Mouse (Mus musculus): ENCODE measurements around the gene Tnik. TPM values are rescaled to one million over a fixed set of nuclear protein-coding genes. Genes with fewer than 3 reads are reported as not detected.

The Tnik gene
- polyA plus RNA-seq, 1 experiment from 2014 or later = 9.8 TPM

DNA sequence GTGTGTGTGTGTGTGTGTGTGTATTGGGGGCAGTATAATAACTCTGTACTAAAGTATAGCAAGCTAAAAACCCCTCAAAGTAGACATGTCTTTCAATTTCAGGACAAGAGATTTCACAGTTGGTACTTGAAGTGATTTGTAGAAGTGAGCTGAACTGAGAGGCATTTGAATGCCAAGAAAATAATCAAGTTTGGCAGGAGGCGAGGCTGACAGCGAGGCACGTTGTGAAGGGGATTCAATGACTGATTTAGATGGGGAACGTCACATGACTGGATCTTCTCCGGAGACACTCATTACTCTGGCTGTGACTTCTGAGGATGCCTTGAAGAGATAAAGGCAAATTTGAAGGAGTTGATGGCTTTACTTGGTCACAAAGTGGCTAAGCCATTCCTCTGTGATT is 69.3 kb downstream of the Tnik start:
- Histone ChIP-seq H3K27ac (ENCODE audit: low read length) (no peak overlapping the region), H3K4me1 (ENCODE audit: control insufficient read depth, insufficient read depth, low read length) (peaks cover 6% of the 10 kb centered on the region), H3K36me3 (ENCODE audit: control insufficient read depth, insufficient read depth) (no peaks in the 10 kb centered on the region), H3K4me3 (ENCODE audit: low read length) (no peak overlapping the region), H3K27me3 (ENCODE audit: control insufficient read depth, insufficient read depth, low read length) (no peaks in the 10 kb centered on the region), H3K9me3 (replicated peaks; ENCODE audit: control insufficient read depth, low read length) (no peaks in the 10 kb centered on the region), H3K4me2 (ENCODE audit: low read depth, low read length) (no peak overlapping the region), H3K9ac (ENCODE audit: low read length) (no peak overlapping the region)
- WGBS = 46% methylated on average over 5 of the region's 5 CpGs
- no peak for ATAC-seq (replicated peaks; ENCODE audit: extremely low read depth, insufficient read depth, low FRiP score)

DNA sequence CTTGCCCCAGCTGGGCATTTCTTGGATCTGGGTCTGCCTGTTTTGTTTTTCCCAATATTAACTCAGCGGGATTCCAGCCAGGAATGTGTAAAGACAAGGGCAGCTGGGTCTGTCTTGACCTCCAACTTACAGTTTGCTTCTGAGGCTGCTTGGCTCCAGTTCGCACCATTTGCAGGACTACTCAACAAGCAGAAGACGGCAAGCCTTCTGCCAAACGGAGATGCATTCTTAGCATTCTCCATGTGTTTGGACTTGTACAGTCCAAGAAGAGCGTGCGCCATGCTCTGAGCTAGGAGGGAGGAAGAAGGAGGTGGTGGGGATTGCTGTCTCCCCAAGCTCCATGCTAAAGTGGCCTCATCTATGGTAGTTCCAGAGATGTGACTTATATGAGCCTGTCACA is 70.9 kb downstream of the Tnik start:
- Histone ChIP-seq H3K4me2 (ENCODE audit: low read depth, low read length) (no peak overlapping the region), H3K9me3 (replicated peaks; ENCODE audit: control insufficient read depth, low read length) (no peaks in the 10 kb centered on the region), H3K27ac (ENCODE audit: low read length) (no peak overlapping the region), H3K4me1 (ENCODE audit: control insufficient read depth, insufficient read depth, low read length) (peaks cover 6% of the 10 kb centered on the region), H3K4me3 (ENCODE audit: low read length) (no peak overlapping the region), H3K36me3 (ENCODE audit: control insufficient read depth, insufficient read depth) (no peaks in the 10 kb centered on the region), H3K27me3 (ENCODE audit: control insufficient read depth, insufficient read depth, low read length) (no peaks in the 10 kb centered on the region), H3K9ac (ENCODE audit: low read length) (no peak overlapping the region)
- ATAC-seq (replicated peaks; ENCODE audit: extremely low read depth, insufficient read depth, low FRiP score) = peak; percentile 28
- WGBS = 40% methylated on average over 6 of the region's 6 CpGs

GRCm38 (mm10) chr3:28334547-28334946 is 71.5 kb downstream of the Tnik start:
- Histone ChIP-seq H3K27ac (ENCODE audit: low read length) (no peak overlapping the region), H3K9me3 (replicated peaks; ENCODE audit: control insufficient read depth, low read length) (no peaks in the 10 kb centered on the region), H3K4me2 (ENCODE audit: low read depth, low read length) (no peak overlapping the region), H3K4me3 (ENCODE audit: low read length) (no peak overlapping the region), H3K4me1 (ENCODE audit: control insufficient read depth, insufficient read depth, low read length) (peaks cover 6% of the 10 kb centered on the region), H3K36me3 (ENCODE audit: control insufficient read depth, insufficient read depth) (no peaks in the 10 kb centered on the region), H3K9ac (ENCODE audit: low read length) (no peak overlapping the region), H3K27me3 (ENCODE audit: control insufficient read depth, insufficient read depth, low read length) (no peaks in the 10 kb centered on the region)
- ATAC-seq (replicated peaks; ENCODE audit: extremely low read depth, insufficient read depth, low FRiP score) = no peak
- WGBS = 83% methylated on average over 1 of the region's 1 CpGs

- H3K27ac ChIP-seq (ENCODE audit: low read length) = no peak overlapping the region
- WGBS = 67% methylated on average over 8 of the region's 8 CpGs
- no peak overlapping the region for H3K4me2 ChIP-seq (ENCODE audit: low read depth, low read length)
- no peaks in the 10 kb centered on the region for H3K27me3 ChIP-seq (ENCODE audit: control insufficient read depth, insufficient read depth, low read length)
- H3K36me3 ChIP-seq (ENCODE audit: control insufficient read depth, insufficient read depth) = no peaks in the 10 kb centered on the region
- no peaks in the 10 kb centered on the region for H3K4me1 ChIP-seq (ENCODE audit: control insufficient read depth, insufficient read depth, low read length)
- no peaks in the 10 kb centered on the region for H3K9me3 ChIP-seq (replicated peaks; ENCODE audit: control insufficient read depth, low read length)
- no peak overlapping the region for H3K4me3 ChIP-seq (ENCODE audit: low read length)
- no peak for ATAC-seq (replicated peaks; ENCODE audit: extremely low read depth, insufficient read depth, low FRiP score)
- no peak overlapping the region for H3K9ac ChIP-seq (ENCODE audit: low read length)
These were observed 77.1 kb downstream of the Tnik start for GRCm38 (mm10) chr3:28340071-28340470.

- no peaks in the 10 kb centered on the region for H3K36me3 ChIP-seq (ENCODE audit: control insufficient read depth, insufficient read depth)
- H3K9me3 ChIP-seq (replicated peaks; ENCODE audit: control insufficient read depth, low read length) = no peaks in the 10 kb centered on the region
- no peak overlapping the region for H3K9ac ChIP-seq (ENCODE audit: low read length)
- no peak overlapping the region for H3K27ac ChIP-seq (ENCODE audit: low read length)
- 87% methylated on average over 3 of the region's 3 CpGs for WGBS
- no peak overlapping the region for H3K4me3 ChIP-seq (ENCODE audit: low read length)
- no peaks in the 10 kb centered on the region for H3K27me3 ChIP-seq (ENCODE audit: control insufficient read depth, insufficient read depth, low read length)
- no peak for ATAC-seq (replicated peaks; ENCODE audit: extremely low read depth, insufficient read depth, low FRiP score)
- H3K4me2 ChIP-seq (ENCODE audit: low read depth, low read length) = no peak overlapping the region
- H3K4me1 ChIP-seq (ENCODE audit: control insufficient read depth, insufficient read depth, low read length) = no peaks in the 10 kb centered on the region
These were observed 80.2 kb downstream of the Tnik start for GRCm38 (mm10) chr3:28343204-28343603.

DNA sequence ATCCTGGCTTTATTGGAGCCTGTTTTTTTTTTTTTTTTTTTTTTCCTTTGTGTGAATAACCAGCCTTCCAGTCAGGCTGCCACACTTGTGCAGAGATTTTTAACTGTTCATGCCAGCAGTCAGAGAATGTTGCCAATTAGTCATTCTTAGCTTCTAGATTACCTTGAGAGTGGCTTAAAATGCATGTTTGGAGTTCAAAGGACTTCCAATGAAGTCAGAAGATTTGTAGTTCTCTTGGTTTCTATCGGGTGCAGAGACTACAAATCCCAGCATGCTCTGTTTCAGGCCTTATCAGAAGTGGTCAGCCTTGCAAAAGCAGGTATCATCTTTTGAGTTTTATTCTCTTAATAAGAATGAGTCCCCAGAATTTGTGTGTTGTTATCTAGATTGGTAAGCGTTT is 80.6 kb downstream of the Tnik start:
- Histone ChIP-seq H3K27ac (ENCODE audit: low read length) (no peak overlapping the region), H3K4me2 (ENCODE audit: low read depth, low read length) (no peak overlapping the region), H3K9ac (ENCODE audit: low read length) (no peak overlapping the region), H3K9me3 (replicated peaks; ENCODE audit: control insufficient read depth, low read length) (no peaks in the 10 kb centered on the region), H3K4me3 (ENCODE audit: low read length) (no peak overlapping the region), H3K27me3 (ENCODE audit: control insufficient read depth, insufficient read depth, low read length) (no peaks in the 10 kb centered on the region), H3K4me1 (ENCODE audit: control insufficient read depth, insufficient read depth, low read length) (no peaks in the 10 kb centered on the region), H3K36me3 (ENCODE audit: control insufficient read depth, insufficient read depth) (no peaks in the 10 kb centered on the region)
- 80% methylated on average over 2 of the region's 2 CpGs for WGBS
- ATAC-seq (replicated peaks; ENCODE audit: extremely low read depth, insufficient read depth, low FRiP score) = no peak

GRCm38 (mm10) chr3:28345446-28345845 is 82.4 kb downstream of the Tnik start:
- WGBS = 72% methylated on average over 1 of the region's 1 CpGs
- Histone ChIP-seq H3K9me3 (replicated peaks; ENCODE audit: control insufficient read depth, low read length) (no peaks in the 10 kb centered on the region), H3K4me3 (ENCODE audit: low read length) (no peak overlapping the region), H3K36me3 (ENCODE audit: control insufficient read depth, insufficient read depth) (no peaks in the 10 kb centered on the region), H3K4me2 (ENCODE audit: low read depth, low read length) (no peak overlapping the region), H3K27me3 (ENCODE audit: control insufficient read depth, insufficient read depth, low read length) (no peaks in the 10 kb centered on the region), H3K27ac (ENCODE audit: low read length) (no peak overlapping the region), H3K9ac (ENCODE audit: low read length) (no peak overlapping the region), H3K4me1 (ENCODE audit: control insufficient read depth, insufficient read depth, low read length) (no peaks in the 10 kb centered on the region)
- ATAC-seq (replicated peaks; ENCODE audit: extremely low read depth, insufficient read depth, low FRiP score) = no peak

- H3K4me2 ChIP-seq (ENCODE audit: low read depth, low read length) = no peak overlapping the region
- no peak overlapping the region for H3K27ac ChIP-seq (ENCODE audit: low read length)
- H3K9ac ChIP-seq (ENCODE audit: low read length) = no peak overlapping the region
- H3K4me3 ChIP-seq (ENCODE audit: low read length) = no peak overlapping the region
- H3K9me3 ChIP-seq (replicated peaks; ENCODE audit: control insufficient read depth, low read length) = no peaks in the 10 kb centered on the region
- ATAC-seq (replicated peaks; ENCODE audit: extremely low read depth, insufficient read depth, low FRiP score) = no peak
- no peaks in the 10 kb centered on the region for H3K4me1 ChIP-seq (ENCODE audit: control insufficient read depth, insufficient read depth, low read length)
- H3K27me3 ChIP-seq (ENCODE audit: control insufficient read depth, insufficient read depth, low read length) = no peaks in the 10 kb centered on the region
- 85% methylated on average over 1 of the region's 1 CpGs for WGBS
- no peaks in the 10 kb centered on the region for H3K36me3 ChIP-seq (ENCODE audit: control insufficient read depth, insufficient read depth)
These were observed 82.9 kb downstream of the Tnik start for GRCm38 (mm10) chr3:28345961-28346360.

DNA sequence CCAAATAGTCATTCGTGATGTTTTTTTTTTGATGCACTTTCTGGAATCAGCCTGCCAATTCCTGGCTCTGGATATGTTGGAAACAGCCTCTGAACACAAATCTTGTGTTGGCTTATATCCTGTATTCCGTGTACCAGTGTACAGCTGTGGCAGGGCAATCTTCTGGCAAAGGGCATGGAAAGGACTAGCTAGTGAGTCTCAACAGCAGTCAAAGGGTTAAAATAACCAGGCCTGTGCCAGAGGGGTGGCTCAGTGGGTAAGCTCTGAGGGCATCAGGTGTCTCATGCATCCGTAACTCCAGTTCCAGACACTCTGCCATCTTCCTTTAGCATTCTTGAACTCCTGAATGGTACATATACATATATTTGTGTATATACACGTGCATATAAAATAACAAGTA is 83.5 kb downstream of the Tnik start:
- 79% methylated on average over 4 of the region's 4 CpGs for WGBS
- no peak overlapping the region for H3K9ac ChIP-seq (ENCODE audit: low read length)
- H3K4me3 ChIP-seq (ENCODE audit: low read length) = no peak overlapping the region
- H3K27me3 ChIP-seq (ENCODE audit: control insufficient read depth, insufficient read depth, low read length) = no peaks in the 10 kb centered on the region
- no peaks in the 10 kb centered on the region for H3K36me3 ChIP-seq (ENCODE audit: control insufficient read depth, insufficient read depth)
- H3K4me1 ChIP-seq (ENCODE audit: control insufficient read depth, insufficient read depth, low read length) = no peaks in the 10 kb centered on the region
- no peak overlapping the region for H3K27ac ChIP-seq (ENCODE audit: low read length)
- no peak for ATAC-seq (replicated peaks; ENCODE audit: extremely low read depth, insufficient read depth, low FRiP score)
- no peaks in the 10 kb centered on the region for H3K9me3 ChIP-seq (replicated peaks; ENCODE audit: control insufficient read depth, low read length)
- H3K4me2 ChIP-seq (ENCODE audit: low read depth, low read length) = no peak overlapping the region

- Histone ChIP-seq H3K4me1 (ENCODE audit: control insufficient read depth, insufficient read depth, low read length) (no peaks in the 10 kb centered on the region), H3K36me3 (ENCODE audit: control insufficient read depth, insufficient read depth) (no peaks in the 10 kb centered on the region), H3K27ac (ENCODE audit: low read length) (no peak overlapping the region), H3K4me3 (ENCODE audit: low read length) (no peak overlapping the region), H3K4me2 (ENCODE audit: low read depth, low read length) (no peak overlapping the region), H3K27me3 (ENCODE audit: control insufficient read depth, insufficient read depth, low read length) (no peaks in the 10 kb centered on the region), H3K9ac (ENCODE audit: low read length) (no peak overlapping the region), H3K9me3 (replicated peaks; ENCODE audit: control insufficient read depth, low read length) (no peaks in the 10 kb centered on the region)
- no peak for ATAC-seq (replicated peaks; ENCODE audit: extremely low read depth, insufficient read depth, low FRiP score)
- WGBS = 86% methylated on average over 1 of the region's 1 CpGs
These were observed 85.7 kb downstream of the Tnik start for GRCm38 (mm10) chr3:28348746-28349145.

All from heart, embryonic 16.5 days (tissue).